Mouse (Mus musculus) CH12.LX (cell line): ENCODE measurements around the gene Zfp61.

Experiments used
- CTCF ChIP-seq, 2 experiments: IDR thresholded peaks in 1 of 2; conservative IDR thresholded peaks in 1 of 2; 2 replicates each; pipeline ENCODE4 v1.5.1; 2011 to 2012; ENCODE audit warnings: low read depth in 2 of 2, low read length in 2 of 2, improper control_type of control experiment in 1 of 2, inconsistent platforms in 1 of 2, mild to moderate bottlenecking in 1 of 2, moderate library complexity in 1 of 2
- MAX ChIP-seq: IDR thresholded peaks from 2 replicates; pipeline ENCODE4 v1.6.1; 2011; ENCODE audit warnings: low read length, improper control_type of control experiment
- POLR2A ChIP-seq: IDR thresholded peaks from 2 replicates; pipeline ENCODE4 v1.6.1; 2011; ENCODE audit warnings: low read depth, mild to moderate bottlenecking, improper control_type of control experiment, low read length
- POLR2AphosphoS2 ChIP-seq: IDR thresholded peaks from 2 replicates; pipeline ENCODE4 v1.6.1; 2011; ENCODE audit warnings: low read depth, low read length, improper control_type of control experiment
- ZKSCAN1 ChIP-seq: IDR thresholded peaks from 2 replicates; pipeline ENCODE4 v1.6.1; 2012; ENCODE audit warnings: low read depth, inconsistent platforms, low read length, improper control_type of control experiment, borderline replicate concordance
- ZNF384 ChIP-seq: IDR thresholded peaks from 2 replicates; pipeline ENCODE4 v1.6.1; 2012; ENCODE audit warnings: low read depth, low read length, improper control_type of control experiment, inconsistent platforms

DNA sequence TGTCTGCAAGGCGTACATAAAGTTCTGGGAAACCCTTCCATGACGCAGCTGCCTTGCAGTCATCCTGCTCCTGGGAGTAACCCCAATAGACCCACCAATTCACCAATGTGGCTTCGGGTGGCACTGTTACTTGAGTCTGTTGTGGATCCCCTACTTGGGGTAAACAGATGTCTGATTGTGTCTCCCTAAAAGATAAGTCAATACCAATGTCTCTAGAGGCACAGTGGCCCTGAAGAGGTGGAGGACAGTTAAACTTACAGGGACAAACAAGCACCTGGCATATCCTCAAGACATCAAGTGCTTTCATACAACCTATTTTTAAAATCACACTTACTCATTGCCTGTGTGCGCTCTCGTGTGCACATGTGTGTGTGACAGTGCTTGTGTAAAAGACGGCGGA, 5.7 kb downstream of the Zfp61 start:
- TF ChIP-seq MAX (no peak), ZKSCAN1 (no peak), POLR2AphosphoS2 (no peak), POLR2A (no peak), ZNF384 (no peak), CTCF (conservative IDR thresholded peaks at IDR 0.05 in 1 of 2, IDR thresholded peaks at IDR 0.05 in 1 of 2; ENCODE audit: low read depth in 2 of 2, low read length in 2 of 2) (no peak)
